Mouse (Mus musculus): ENCODE measurements around the gene Gdi1.

Gene Gdi1

GRCm38 (mm10) chrX:74304867-74305700 lies at the start of gene Gdi1:
Gene Gdi1 (plus strand): TSS chrX:74304998.
- DNase-seq (ENCODE audit: low spot score in 2 of 2) = peak; percentile 42 to 66

GRCm38 (mm10) chrX:74257746-74258145 lies 47.1 kb upstream of the Gdi1 start:
- no peak for DNase-seq (ENCODE audit: low spot score in 2 of 2)

- DNase-seq (ENCODE audit: low spot score in 2 of 2) = no peak
Observed at GRCm38 (mm10) chrX:74269736-74270061, 35.1 kb upstream of the Gdi1 start.

GRCm38 (mm10) chrX:74270062-74270901 lies 34.5 kb upstream of the Gdi1 start, which contains the start of gene Rpl10:
Gene Rpl10 (plus strand): TSS chrX:74270812.
- DNase-seq (ENCODE audit: low spot score in 2 of 2) = peak; percentile 94 to 95

GRCm38 (mm10) chrX:74270902-74271551 lies 33.8 kb upstream of the Gdi1 start:
- DNase-seq (ENCODE audit: low spot score in 2 of 2) = peak in 1 of 2 experiments; percentile 20

- DNase-seq (ENCODE audit: low spot score in 2 of 2) = no peak
Observed at GRCm38 (mm10) chrX:74273422-74274322, 31.1 kb upstream of the Gdi1 start.

DNA sequence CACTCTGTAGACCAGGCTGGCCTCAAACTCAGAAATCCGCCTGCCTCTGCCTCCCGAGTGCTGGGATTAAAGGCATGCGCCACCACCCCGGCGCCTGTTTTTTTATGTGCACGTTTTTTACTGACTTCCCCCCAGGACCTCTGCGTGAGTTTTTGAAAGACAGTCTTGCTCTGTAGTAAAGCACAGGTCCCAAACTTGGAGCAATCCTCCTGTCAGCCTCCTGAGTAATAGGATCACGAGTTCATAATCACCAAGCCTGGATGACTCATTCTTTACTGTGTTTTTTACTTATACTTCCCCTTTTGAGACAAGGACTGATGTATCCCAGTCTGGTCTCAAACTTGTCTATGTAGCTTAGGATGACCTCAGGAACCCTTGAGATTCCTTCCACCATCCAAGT lies 26.9 kb upstream of the Gdi1 start:
- DNase-seq (ENCODE audit: low spot score in 2 of 2) = no peak

GRCm38 (mm10) chrX:74281041-74281731 lies 23.6 kb upstream of the Gdi1 start:
- no peak for DNase-seq (ENCODE audit: low spot score in 2 of 2)

DNA sequence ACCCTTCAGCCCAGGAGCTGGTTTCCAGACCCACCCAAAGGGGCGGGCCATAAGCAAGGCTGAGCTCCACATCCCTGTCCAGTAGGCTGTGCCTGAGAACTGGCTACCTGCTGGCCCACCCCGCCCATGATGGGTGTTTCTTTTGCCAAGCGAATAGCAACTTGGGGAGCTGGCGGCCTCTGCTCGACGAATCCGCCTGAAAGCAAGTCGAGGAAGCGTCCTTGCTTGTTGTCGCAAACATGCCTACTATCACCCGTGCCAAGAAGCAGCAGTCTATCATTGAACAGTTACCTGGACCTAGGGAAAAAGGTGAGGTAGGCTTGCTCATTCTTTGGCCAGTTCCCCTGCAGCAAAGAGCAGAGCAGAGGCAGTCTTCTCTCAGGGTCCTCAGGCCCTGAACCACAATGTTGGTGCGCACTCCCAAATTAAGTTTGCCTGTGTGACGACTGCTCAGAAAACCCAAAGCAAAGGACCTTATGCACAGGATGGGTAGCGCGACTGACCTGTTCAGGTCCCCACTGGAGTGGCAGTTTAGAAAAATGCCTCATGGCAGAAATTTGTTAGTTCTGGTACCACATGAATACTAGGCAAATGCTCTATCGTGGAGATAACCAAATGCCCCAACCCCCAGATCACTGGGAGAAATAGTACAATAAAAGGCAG lies 22.9 kb upstream of the Gdi1 start, which contains the start of the genes Taz and Dnase1l1:
Taz (plus strand) TSS at position 181 of the 663 bp plus-strand sequence.
Dnase1l1 (minus strand) TSS at position 606 of the 663 bp plus-strand sequence.
- DNase-seq (ENCODE audit: low spot score in 2 of 2) = peak in 1 of 2 experiments; percentile 59

DNA sequence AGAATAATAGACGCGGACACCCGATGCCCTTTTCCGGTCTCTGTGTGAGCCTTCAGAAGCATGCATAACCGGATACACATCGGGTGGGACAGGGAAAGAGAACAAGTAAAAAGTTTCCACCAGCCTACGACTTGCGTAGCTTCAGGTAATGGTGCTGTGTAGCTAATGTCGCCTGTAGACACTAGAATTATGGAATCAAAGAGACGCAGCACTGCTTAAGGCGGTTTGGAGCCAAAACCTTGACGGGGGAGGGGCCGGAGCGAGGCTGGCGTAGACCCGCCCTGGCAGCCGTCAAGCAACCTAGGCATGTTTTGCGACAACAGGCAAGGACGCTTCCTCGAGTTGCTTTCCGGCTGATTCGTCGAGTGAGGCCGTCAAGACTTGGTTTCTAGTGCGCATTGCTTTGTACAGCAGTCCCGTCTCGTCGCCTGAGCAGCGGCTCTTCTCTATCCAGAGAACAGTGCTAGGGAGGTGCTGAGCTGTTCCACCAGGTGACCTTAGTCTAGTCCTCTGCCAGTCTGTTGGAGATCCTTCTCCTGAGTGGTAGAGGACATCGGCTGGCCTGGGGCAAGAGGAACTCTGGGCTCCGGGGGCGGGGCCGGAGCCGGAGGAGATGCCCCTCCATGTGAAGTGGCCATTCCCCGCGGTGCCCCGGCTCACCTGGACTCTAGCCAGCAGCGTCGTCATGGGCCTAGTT lies 22.3 kb upstream of the Gdi1 start:
- peak; percentile 70 to 86 for DNase-seq (ENCODE audit: low spot score in 2 of 2)

DNA sequence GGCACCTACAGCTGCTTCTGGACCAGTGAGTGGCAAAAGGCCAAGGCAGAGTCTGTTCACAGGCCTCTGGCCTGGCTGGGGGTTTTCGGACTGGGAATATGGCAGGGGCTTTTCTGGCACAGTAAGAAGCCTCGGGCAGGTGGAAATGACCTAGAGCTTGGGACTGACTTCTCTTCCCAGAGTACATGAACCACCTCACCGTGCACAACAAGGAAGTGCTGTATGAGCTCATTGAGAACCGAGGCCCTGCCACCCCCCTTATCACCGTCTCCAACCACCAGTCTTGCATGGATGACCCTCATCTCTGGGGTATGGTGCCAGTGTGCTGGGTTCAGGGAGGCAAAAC lies 21.7 kb upstream of the Gdi1 start:
- DNase-seq (ENCODE audit: low spot score in 2 of 2) = no peak

DNA sequence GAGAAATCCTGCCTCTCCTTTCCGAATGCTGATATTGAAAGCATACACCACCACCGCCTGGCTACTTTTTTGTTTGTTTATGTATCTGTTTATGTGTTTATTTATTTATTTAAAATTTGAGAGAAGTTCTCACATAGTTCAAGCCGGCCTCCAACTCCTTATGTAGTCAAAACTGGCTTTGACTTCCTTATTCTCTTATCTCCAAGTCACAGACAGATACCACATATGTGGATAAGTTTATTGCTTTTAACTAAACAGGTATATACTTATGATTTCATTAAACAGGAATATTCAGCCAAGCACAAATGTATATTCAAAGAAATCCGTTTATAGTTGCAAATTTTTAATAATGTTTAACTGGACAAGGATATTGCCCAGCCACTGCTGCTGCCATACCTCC lies 11.4 kb upstream of the Gdi1 start:
- no peak for DNase-seq (ENCODE audit: low spot score in 2 of 2)

DNA sequence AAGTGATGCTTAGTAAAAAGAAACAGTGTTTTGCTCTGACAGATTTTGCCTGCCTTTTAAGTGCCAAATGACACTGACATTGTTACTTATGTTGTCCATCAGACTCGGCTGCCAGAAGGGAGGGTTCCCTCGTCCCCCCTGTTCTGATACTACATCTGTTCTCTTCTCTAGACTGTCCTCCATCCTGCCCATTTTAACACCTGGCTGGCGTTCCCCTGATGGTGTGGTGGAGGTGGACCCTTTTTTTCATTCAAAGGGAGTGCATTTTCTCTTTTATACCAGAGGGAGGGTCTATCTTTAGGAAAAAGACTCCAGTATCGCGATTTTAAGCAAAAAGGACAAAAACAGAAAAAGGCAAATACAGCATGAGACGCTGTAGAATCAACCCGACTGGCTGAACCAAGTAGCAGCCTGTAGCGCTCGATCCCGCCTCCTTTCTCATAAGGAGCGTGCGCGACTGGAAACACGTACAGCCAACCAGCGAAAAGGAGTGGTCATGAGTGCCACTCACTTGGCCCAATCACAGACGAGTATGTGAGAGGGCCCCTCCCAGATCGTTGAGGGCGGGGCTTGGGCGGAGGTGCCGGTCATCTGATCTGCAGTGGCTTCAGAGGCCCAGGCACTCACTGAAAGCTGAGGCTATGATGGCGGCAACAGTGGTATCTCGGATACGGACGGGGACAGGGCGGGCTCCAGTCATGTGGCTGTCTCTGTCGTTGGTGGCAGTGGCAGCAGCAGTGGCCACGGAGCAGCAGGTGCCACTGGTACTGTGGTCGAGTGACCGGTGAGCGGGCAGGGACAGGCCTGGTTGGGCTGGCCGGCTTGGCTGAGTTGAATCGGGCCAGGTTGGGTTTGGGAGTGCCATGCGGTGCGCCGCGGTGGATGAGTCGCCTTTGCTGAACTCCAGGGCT lies 8.0 kb upstream of the Gdi1 start, which contains the start of gene Atp6ap1:
Atp6ap1 (plus strand) TSS at position 560 of the 911 bp plus-strand sequence.
- DNase-seq (ENCODE audit: low spot score in 2 of 2) = peak; percentile 92 to 95

GRCm38 (mm10) chrX:74298348-74298747 lies 6.5 kb upstream of the Gdi1 start:
- DNase-seq (ENCODE audit: low spot score in 2 of 2) = no peak

DNA sequence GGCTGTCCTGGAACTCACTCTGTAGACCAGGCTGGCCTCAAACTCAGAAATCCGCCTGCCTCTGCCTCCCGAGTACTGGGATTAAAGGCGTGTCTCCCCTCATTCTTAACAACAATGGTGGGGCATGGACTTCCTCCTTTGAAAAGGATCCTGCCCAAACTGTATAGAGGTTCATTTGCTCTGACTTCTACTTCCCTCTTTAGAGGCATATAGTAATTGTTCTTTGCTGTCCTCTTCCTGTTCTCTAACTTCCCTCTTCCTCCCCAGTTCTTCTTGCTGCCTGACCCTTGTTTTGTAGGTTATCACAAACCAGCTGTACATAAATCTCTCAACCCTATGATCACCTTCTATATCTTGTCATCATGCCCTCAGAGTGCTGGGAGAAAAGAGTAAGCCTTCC lies 5.1 kb upstream of the Gdi1 start:
- no peak for DNase-seq (ENCODE audit: low spot score in 2 of 2)

DNA sequence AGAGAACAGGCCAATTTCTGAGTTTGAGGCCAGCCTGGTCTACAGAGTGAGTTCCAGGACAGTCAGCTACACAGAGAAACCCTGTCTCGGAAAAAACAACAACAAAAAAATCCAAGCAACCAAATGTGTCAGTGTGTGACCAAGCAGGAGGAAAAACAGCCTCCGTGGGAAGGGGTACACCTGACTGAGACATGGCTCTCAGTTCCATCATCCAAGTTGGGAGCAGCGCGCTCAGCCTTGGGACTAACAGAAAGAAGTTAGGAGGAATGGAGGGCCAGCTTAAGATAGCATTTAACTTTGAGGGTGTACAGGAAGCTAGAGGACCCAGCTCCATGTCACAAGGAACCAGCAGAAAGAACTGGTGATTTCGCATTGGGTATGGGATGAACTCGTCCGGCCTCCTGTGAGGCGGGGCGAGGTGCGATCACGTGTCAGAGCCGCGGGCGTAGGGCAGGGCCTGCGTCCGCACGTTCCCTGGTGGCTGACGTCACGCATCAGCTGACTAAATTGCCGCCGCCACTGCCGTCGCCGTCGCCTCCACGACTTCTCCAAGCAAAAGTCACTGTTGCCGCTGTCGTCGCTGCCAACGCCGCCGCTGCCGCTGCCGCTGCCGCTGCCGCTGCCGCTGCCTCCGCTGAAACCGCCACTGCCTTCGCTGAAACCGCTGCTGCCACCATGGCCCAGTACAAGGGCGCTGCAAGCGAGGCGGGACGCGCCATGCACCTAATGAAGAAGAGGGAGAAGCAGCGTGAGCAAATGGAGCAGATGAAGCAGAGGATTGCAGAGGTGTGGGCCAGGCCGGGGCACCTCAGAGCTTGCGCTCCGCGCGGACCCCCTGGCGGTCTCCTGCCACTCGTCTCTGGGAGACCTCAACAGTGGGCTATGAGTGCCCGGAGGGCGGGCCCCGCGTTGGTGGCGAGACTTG lies 8.0 kb downstream of the Gdi1 start, which contains the start of gene Fam50a:
Fam50a (plus strand) TSS at position 494 of the 925 bp plus-strand sequence.
- peak; percentile 80 to 89 for DNase-seq (ENCODE audit: low spot score in 2 of 2)

- peak in 1 of 2 experiments; percentile 40 for DNase-seq (ENCODE audit: low spot score in 2 of 2)
Observed at GRCm38 (mm10) chrX:74328725-74329161, 23.9 kb downstream of the Gdi1 start, which contains the start of gene Plxna3. Gene Plxna3 (plus strand): TSS chrX:74329066.

Measured in left cerebral cortex, adult 9 months (tissue).